Mouse (Mus musculus): Measurements from ENCODE around the gene AV320801. TPM values are rescaled to one million over a fixed set of nuclear protein-coding genes. Genes with fewer than 3 reads are reported as not detected.

Gene AV320801
- polyA plus RNA-seq (2012; rRNA removed) = not detected in 2 replicates

GRCm38 (mm10) chrX:135494288-135494687 is at the start of gene AV320801:
Gene AV320801 (plus strand): TSS chrX:135494588.

Other genes starting within 250 kb of the AV320801 start
- not detected in 2 replicates for gene Pramel3, start 192.3 kb upstream of the AV320801 start, polyA plus RNA-seq (2012; rRNA removed)
- not detected in 2 replicates for gene Gm5128, start 121.3 kb upstream of the AV320801 start, polyA plus RNA-seq (2012; rRNA removed)
- gene Gm7903, start 60.8 kb upstream of the AV320801 start, polyA plus RNA-seq (2012; rRNA removed) = 0.01 TPM in 1 of 2 replicates, not detected in the other
- gene Nxf7, start 104.2 kb downstream of the AV320801 start, polyA plus RNA-seq (2012; rRNA removed) = 0.12 TPM in 1 of 2 replicates, not detected in the other
- gene Prame, start 133.1 kb downstream of the AV320801 start, polyA plus RNA-seq (2012; rRNA removed) = not detected in 2 replicates
- gene Tcp11x2, start 199.2 kb downstream of the AV320801 start, polyA plus RNA-seq (2012; rRNA removed) = not detected in 2 replicates
- not detected in 2 replicates for gene Tmsb15a, start 230.7 kb downstream of the AV320801 start, polyA plus RNA-seq (2012; rRNA removed)
- 10.8 and 11.2 TPM in 2 replicates for gene Armcx5, start 248.1 kb downstream of the AV320801 start, polyA plus RNA-seq (2012; rRNA removed)
- 236 and 268 TPM in 2 replicates for gene Gprasp1, start 248.1 kb downstream of the AV320801 start, polyA plus RNA-seq (2012; rRNA removed)

All from central nervous system, embryonic 18 days (tissue).